Mouse (Mus musculus) megakaryocyte, embryonic 14.5 days (primary cell): Measurements from ENCODE around the gene Gm20747.
"Not testable (repeated sequence)": the region's sequence is repeated elsewhere in the genome, so short reads cannot be mapped to it uniquely, and the experiment has no call there.

Experiments used
- FLI1 ChIP-seq: IDR thresholded peaks from 2 replicates; pipeline ENCODE4 v1.6.1; 2012; ENCODE audit warnings: low read length, inconsistent platforms, mixed read lengths
- GATA1 ChIP-seq: IDR thresholded peaks from 3 replicates; pipeline ENCODE4 v1.6.1; 2012; ENCODE audit warnings: mixed read lengths, low read length, inconsistent platforms, borderline replicate concordance

GRCm38 (mm10) chrY:53418191-53418590 lies at the start of gene Gm20747:
- TF ChIP-seq FLI1, GATA1: not testable (repeated sequence)
